Mouse (Mus musculus): ENCODE measurements at regions not wholly inside any gene's neighbourhood (a gene's known extent, or its start where the extent isn't known, plus 50 kb on each side); places are given as distances from the start of the nearest gene placed in this dataset.

GRCm38 (mm10) chr9:61032448-61033433 is 238.4 kb downstream of the Uaca start:
- 86% methylated on average over 23 of the region's 23 CpGs for WGBS
- no peak for DNase-seq (ENCODE audit: low read depth, low spot score)

DNA sequence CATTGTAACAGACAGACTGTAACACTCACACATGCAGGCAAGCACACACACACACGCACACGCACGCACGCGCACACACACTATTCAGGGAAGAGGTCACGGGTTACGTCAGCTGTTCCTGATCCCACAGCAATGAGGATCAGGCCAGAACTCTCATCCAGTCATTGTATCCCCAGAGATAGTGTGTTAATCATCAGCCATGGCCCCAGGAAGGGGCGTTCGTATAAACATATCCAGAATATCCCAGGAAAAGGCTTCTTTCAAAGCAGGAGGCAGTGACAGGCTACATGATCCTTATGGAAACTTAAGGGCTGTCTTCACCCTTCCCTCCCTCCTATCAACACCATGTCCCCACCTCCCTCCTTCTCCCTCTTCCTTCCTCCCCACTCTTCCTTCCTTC is 239.3 kb downstream of the Uaca start:
- no peak for DNase-seq (ENCODE audit: low read depth, low spot score)
- 56% methylated on average over 9 of the region's 9 CpGs for WGBS

GRCm38 (mm10) chr9:61042063-61042462 is 247.7 kb downstream of the Uaca start:
- no peak for DNase-seq (ENCODE audit: low read depth, low spot score)
- WGBS = 79% methylated on average over 2 of the region's 2 CpGs

DNA sequence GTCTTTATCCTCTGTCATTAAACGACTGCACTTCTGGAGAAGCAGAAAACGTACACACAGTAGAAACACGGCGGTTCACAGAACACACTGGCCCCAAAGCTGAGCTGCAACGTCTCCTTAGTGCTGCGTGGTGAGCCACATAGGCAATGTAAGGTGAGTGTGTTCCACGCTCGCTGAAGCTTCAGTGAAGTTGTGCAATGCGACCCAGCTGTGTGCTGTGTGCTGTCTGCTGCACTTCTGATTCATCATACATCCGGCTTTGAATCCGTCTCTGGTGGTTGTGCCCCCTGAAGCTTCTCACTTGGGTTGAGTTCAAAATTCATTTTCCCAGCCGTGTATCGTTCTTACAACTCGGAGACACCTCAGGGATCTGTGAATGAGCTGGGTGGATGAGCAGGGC is 250.6 kb downstream of the Uaca start:
- 84% methylated on average over 14 of the region's 14 CpGs for WGBS
- no peak for DNase-seq (ENCODE audit: low read depth, low spot score)

- no peak for DNase-seq (ENCODE audit: low read depth, low spot score)
Observed at GRCm38 (mm10) chr9:61046517-61046916, 252.2 kb downstream of the Uaca start.

GRCm38 (mm10) chr9:61047289-61047688 is 252.9 kb downstream of the Uaca start:
- 91% methylated on average over 11 of the region's 11 CpGs for WGBS

More at GRCm38 (mm10) chr9:61046517-61046916, 252.2 kb downstream of the Uaca start:
- 22% methylated on average over 7 of the region's 7 CpGs for WGBS

DNA sequence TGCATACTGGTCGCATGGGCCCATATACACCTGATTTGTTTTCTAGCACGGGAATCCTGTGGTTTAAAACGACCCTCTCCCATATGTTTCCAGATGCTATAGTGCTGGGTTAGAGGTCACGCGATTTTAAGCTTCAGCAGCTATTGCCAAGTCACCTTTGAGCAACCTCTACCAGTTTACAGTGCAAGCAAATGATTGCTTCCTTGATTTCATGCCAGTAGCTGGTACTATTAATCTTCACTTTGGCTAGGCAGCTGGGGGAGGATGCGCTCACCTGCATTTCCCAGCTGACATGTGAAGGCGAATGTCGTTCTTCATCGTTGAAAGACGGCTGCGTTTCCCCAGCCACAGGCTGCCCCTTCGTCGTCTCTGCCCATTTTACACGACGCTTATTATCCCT is 254.2 kb downstream of the Uaca start:
- DNase-seq (ENCODE audit: low read depth, low spot score) = no peak

More at GRCm38 (mm10) chr9:61047289-61047688, 252.9 kb downstream of the Uaca start:
- no peak for DNase-seq (ENCODE audit: low read depth, low spot score)

DNA sequence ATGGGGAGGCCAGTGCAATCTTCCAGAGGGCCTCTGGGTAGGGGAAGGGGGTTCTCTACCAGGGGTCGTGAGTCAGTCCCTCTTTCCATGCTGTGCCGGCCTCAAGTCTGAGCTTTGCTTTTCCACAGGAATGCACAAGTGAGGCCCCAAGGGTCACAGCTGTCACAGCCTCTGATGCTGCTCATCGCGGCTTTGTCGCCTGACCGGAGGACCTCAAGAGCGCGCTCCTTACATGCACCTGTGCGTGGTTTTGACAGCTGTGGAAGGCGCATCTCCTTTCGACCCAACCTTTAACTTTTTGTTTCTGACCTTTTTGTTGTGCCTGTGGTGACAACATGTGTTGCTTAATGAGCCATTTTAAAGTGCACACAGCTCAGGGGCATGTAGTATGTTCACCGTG is 258.3 kb downstream of the Uaca start:
- no peak for DNase-seq (ENCODE audit: low read depth, low spot score)
- WGBS = 92% methylated on average over 12 of the region's 12 CpGs

More for the DNA sequence above, 254.2 kb downstream of the Uaca start:
- 51% methylated on average over 15 of the region's 15 CpGs for WGBS

- WGBS = 13% methylated on average over 3 of the region's 3 CpGs
- no peak for DNase-seq (ENCODE audit: low read depth, low spot score)
Observed at GRCm38 (mm10) chr9:61054427-61054826, 260.1 kb downstream of the Uaca start.

DNA sequence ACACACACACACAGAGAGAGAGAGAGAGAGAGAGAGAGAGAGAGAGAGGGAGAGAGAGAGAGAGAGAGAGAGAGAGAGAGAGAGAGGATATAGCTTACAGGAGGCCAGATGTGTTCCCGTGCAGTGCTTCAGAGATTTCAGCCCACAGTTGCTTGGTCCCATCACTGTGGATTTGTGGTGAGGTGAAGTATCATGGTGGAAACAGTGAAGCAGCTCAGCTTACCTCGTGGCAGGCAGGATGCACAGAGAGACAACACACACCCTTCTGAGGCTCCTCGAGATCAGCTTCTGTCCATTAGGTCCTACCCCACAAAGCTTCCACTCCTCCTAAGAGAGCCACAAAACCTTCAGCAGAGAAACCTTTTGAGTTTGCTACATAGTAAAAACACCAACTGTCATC is 261.1 kb downstream of the Uaca start:
- no peak for DNase-seq (ENCODE audit: low read depth, low spot score)
- 74% methylated on average over 3 of the region's 3 CpGs for WGBS

GRCm38 (mm10) chr9:61055928-61056730 is 261.8 kb downstream of the Uaca start:
- DNase-seq (ENCODE audit: low read depth, low spot score) = no peak
- WGBS = 73% methylated on average over 15 of the region's 15 CpGs

DNA sequence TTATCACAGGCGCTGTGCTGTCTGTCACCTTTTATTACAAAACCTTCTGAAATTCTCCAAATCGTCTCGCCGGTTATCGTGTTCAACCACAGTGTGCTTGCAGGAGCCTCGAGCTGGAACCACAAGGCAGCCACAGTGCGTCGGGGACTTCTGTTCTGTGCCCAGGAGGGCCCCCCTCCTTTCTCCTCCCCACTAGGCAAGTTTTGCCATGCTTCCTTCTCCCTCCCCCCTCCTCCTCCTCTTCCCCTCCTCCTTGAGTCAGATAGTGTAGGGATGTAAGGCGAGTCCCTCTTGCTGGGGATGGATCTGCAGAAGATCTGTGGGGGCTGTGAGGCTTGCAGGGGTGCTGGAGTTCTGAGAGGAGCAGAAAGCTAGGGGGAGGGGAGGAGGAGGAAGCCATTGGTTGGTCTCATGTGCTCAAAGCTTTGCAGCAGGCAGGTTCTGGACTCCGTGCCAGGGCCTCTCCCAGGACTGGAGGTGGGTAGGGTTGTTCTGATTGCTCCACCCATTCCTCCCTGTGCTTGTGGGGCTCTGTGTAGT is 262.5 kb downstream of the Uaca start:
- 18% methylated on average over 10 of the region's 10 CpGs for WGBS

GRCm38 (mm10) chr9:61059225-61059624 is 264.9 kb downstream of the Uaca start:
- DNase-seq (ENCODE audit: low read depth, low spot score) = no peak

More for the DNA sequence above, 262.5 kb downstream of the Uaca start:
- DNase-seq (ENCODE audit: low read depth, low spot score) = no peak

DNA sequence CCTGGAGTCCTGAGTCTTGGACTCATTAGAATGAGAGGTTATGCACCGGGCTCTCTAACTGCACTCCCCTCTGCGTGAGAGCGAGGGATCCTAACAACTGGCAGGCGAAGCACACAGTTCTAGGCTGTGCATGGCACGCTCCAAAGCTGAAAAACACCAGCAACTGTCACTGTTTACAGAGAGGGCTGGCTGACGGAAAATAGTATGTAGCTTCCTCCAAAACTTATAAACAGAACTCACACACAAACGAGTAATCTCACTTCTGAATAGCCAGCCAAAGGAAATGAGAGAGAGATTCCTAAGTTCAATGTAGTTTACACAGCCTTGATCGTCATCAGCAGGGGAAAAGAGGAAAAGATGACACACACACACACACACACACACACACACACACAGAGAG is 266.6 kb downstream of the Uaca start:
- DNase-seq (ENCODE audit: low read depth, low spot score) = no peak
- WGBS = 53% methylated on average over 8 of the region's 8 CpGs

DNA sequence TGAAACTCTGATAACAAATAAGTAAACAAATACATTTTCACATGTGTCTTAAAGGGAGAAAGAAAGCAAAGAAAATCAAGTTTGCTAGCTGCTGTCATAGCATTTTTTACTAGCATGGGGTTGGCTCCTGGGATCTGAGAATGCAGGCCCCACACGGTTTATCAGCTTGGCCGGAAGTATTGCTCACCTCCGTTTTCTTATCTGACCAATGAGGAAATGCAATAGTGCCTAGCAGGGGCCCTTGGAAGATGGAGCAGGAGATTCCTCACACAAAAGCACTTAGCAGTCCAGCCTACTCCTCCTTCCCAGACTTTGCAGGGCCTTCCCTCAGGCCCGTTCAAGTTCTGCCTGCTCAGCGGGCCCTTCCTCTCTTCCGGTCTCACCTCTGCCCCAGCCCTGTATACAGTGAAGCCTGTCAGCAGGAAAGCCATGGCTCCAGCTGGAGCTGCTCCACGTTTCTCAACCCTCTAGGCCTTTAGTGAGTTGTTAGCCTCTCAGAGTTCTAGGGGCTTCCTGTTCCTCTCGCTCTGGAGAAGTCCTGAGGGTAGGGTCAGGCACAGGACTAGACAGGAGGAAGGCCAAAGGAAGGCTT is 270.5 kb downstream of the Uaca start:
- 55% methylated on average over 8 of the region's 8 CpGs for WGBS
- DNase-seq (ENCODE audit: low read depth, low spot score) = no peak

DNA sequence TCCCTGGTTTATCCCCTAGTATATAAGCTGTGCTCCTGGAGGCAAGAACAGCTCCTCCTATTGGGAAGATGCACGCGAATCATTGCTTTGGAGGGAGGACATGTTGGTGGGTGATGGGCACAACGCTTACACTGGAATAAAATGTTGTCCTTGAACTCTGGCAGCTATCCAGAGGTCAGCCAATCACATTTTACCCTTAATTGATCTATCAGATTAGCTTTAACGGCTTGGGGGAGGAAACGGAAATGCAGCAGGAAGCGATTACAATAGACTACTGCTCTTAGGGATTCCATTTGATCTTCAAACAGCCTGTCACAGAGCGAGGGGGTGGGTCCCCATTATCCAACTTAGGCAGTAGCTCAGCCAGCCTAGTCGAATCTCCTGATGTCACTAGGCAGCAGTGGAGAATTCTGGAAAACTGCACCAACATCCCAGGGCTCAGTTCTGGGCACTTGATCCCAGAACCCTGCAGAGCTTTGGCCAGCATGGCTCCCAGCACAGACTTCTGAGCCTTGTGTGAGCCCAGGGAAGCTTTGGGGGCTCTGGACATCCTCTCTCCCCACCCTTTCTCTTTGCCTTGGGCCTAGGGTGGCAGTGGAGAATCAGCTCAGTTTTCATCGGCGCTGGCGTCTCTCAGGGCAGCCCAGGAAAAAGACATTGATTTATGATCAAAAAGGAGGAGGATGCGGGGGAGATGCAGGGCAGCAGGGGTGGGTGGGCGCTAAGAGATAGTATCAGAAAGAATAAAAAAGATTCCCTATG is 275.4 kb downstream of the Uaca start:
- DNase-seq (ENCODE audit: low read depth, low spot score) = no peak
- WGBS = 62% methylated on average over 13 of the region's 13 CpGs

DNA sequence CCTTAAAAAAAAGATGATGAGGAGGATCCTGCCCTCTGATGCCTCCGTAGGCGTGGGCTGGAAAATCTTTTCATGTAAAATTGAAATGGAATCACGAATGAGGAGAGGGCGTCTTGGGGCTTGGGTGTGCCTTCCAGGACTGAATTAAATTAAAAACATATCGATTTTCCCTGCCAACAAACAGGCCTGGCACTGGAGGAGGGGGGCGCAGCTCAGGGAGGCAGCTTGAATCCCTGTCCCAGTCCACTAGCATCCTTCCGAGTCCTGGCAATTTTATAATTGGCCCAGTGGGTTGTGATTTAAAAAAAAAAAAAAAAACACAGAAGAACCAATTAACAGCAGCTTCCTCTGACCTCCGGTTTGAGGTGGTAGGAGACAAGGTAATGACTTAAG is 276.0 kb downstream of the Uaca start:
- 89% methylated on average over 8 of the region's 8 CpGs for WGBS

DNA sequence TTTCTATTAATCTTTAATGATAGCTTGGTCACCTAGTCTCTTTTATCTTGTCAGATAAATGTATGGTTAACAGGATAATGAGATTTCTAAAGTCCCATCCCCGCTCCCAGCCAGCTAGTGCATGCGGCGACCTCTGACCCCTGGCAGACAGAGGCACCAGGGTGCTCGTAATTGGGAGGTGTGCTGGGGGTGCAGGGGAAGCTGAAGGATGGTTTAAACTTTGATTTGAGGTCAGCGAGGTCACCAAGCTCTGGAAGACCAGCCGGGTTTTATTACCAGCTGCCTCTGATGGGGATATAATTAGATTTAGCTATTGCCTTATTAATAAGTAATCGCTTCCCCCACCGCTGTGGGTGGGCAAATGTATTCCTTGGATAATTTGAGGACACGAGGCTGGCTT is 276.5 kb downstream of the Uaca start:
- 73% methylated on average over 9 of the region's 9 CpGs for WGBS
- no peak for DNase-seq (ENCODE audit: low read depth, low spot score)

More for the DNA sequence above, 276.0 kb downstream of the Uaca start:
- no peak for DNase-seq (ENCODE audit: low read depth, low spot score)

DNA sequence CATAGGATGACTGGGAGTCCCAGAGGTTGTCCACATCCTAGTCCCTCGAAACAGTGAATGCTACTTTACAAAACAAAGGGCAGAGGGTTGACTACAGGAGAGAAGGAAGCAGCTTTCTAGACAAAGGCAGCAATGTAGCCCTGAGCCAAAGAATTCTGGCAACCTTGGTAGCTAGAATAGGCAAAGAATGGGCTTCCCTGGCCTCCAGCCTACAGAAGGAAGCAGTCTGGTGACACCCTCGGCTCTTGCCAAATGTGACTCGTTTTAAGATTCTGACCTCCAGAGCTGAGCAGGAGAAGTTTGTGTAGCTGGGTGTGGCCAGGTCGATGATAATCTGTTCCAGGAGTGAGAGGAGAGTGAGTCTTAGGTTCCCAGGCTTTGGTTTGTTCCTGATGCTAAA is 279.1 kb downstream of the Uaca start:
- WGBS = 14% methylated on average over 4 of the region's 4 CpGs
- no peak for DNase-seq (ENCODE audit: low read depth, low spot score)
